Mouse (Mus musculus): Measurements from ENCODE around the gene Corin.

GRCm38 (mm10) chr5:72443946-72444345 is 60.3 kb downstream of the Corin start:
- TF ChIP-seq CTCF (IDR thresholded peaks at IDR 0.05; ENCODE audit: borderline replicate concordance, control insufficient read depth, extremely low read depth, insufficient read depth, low read length, poor library complexity) (no peak), POLR2A (IDR thresholded peaks at IDR 0.05; ENCODE audit: control insufficient read depth, extremely low read depth, insufficient read depth, low read length, poor library complexity) (no peak)

All from thymus, adult 2 months (tissue).